Mouse (Mus musculus) thymus, adult 2 months (tissue): Measurements from ENCODE around the gene Kdm5b.

ENCODE experiments used
- CTCF ChIP-seq: fragments of 200-500 bp; IDR thresholded peaks from 2 replicates; pipeline ENCODE4 v1.5.1; 2012; ENCODE audit warnings: mild to moderate bottlenecking, control low read depth, low read length, moderate library complexity, borderline replicate concordance; ENCODE audit not compliant: control insufficient read depth, poor library complexity, insufficient read depth; ENCODE audit errors: extremely low read depth
- POLR2A ChIP-seq: fragments of 200-500 bp; IDR thresholded peaks from 2 replicates; pipeline ENCODE4 v1.6.1; 2012; ENCODE audit warnings: mild to moderate bottlenecking, low read length, control low read depth, moderate library complexity; ENCODE audit not compliant: control insufficient read depth, poor library complexity, insufficient read depth; ENCODE audit errors: extremely low read depth

GRCm38 (mm10) chr1:134559976-134560375, at the start of gene Kdm5b:
- TF ChIP-seq CTCF (0 out of 2 replicates have a peak, but pooled peaks have one; percentile 27), POLR2A (peak; percentile 84)
